Mouse (Mus musculus) brain, embryonic 14.5 days (tissue): ENCODE results near the gene 4932414N04Rik.

Experiments
- CTCF ChIP-seq: fragments of 200-500 bp; IDR thresholded peaks from 2 replicates; pipeline ENCODE4 v1.5.1; 2012; ENCODE audit warnings: inconsistent platforms, mild to moderate bottlenecking, moderate library complexity, borderline replicate concordance; ENCODE audit not compliant: insufficient read depth, insufficient read length; ENCODE audit errors: extremely low read depth
- POLR2A ChIP-seq: fragments of 200-500 bp; IDR thresholded peaks from 2 replicates; pipeline ENCODE4 v1.6.1; 2012; ENCODE audit warnings: mild to moderate bottlenecking, inconsistent platforms, borderline replicate concordance; ENCODE audit not compliant: poor library complexity, insufficient read depth, insufficient read length, severe bottlenecking; ENCODE audit errors: extremely low read depth

- TF ChIP-seq POLR2A (no peak), CTCF (no peak)
These were observed 140.8 kb downstream of the 4932414N04Rik start for GRCm38 (mm10) chr2:68797106-68797505.
